In genomic region chr5:115188824-115189223, GRCm38 (mm10) we compare ENCODE assay signal across 8 mouse cellular contexts. TPM values are rescaled to one million over a fixed set of nuclear protein-coding genes. Genes with fewer than 3 reads are reported as not detected.
DNase-seq lines count a peak whose midpoint lies in the region; ATAC-seq and TF ChIP-seq lines count a peak whose summit lies in the region.

No protein-coding gene starts in this region.

- no peak overlapping the region for H3K9ac ChIP-seq in midbrain, postnatal 0 days (replicated peaks; ENCODE audit: low read length, poor library complexity, severe bottlenecking)

- no peak overlapping the region for H3K4me3 ChIP-seq in gastrocnemius, adult 2 months
- no peak overlapping the region for H3K4me3 ChIP-seq in testis, adult 2 months (ENCODE audit: control insufficient read depth, low read depth, low read length)
- no peak overlapping the region for H3K4me3 ChIP-seq in midbrain, postnatal 0 days (ENCODE audit: low read depth, low read length)

- H3K4me1 ChIP-seq in testis, adult 2 months (ENCODE audit: control insufficient read depth, insufficient read depth, low read length) = peaks cover 34% of the 10 kb centered on the region
- H3K4me1 ChIP-seq in midbrain, postnatal 0 days (ENCODE audit: insufficient read depth, low read length) = peaks cover 11% of the 10 kb centered on the region

- no peak overlapping the region for H3K4me2 ChIP-seq in midbrain, postnatal 0 days (ENCODE audit: low read depth, low read length, poor library complexity, severe bottlenecking)

- no peak for ATAC-seq in midbrain, postnatal 0 days (ENCODE audit: low FRiP score)

- TF ChIP-seq POLR2A in testis, adult 2 months (IDR thresholded peaks at IDR 0.05; ENCODE audit: control insufficient read depth, low read depth, low read length) = no peak

- H3K27ac ChIP-seq in gastrocnemius, adult 2 months = no peak overlapping the region
- no peak overlapping the region for H3K27ac ChIP-seq in testis, adult 2 months (ENCODE audit: control insufficient read depth, insufficient read depth, low read depth, low read length)
- no peak overlapping the region for H3K27ac ChIP-seq in midbrain, postnatal 0 days (ENCODE audit: low read depth, low read length)

- 44% methylated on average over 5 of the region's 5 CpGs for WGBS in midbrain, postnatal 0 days

- DNase-seq in gastrocnemius, adult 2 months = peak; percentile 45
- no peak for DNase-seq in gastrocnemius, postnatal 36 days
- no peak for DNase-seq in testis, postnatal 14 days (ENCODE audit: low spot score)
- peak; percentile 46 for DNase-seq in embryo, embryonic 11 days
- peak; percentile 60 for DNase-seq in midbrain, postnatal 0 days (ENCODE audit: low spot score)
- no peak for DNase-seq in right cerebral cortex, adult 2 months (ENCODE audit: low spot score in 2 of 2)
- DNase-seq in layer of hippocampus, postnatal 36 days = no peak

- TF ChIP-seq CTCF in gastrocnemius, adult 2 months (IDR thresholded peaks at IDR 0.05) = peak; percentile 83
- peak; percentile 93; the same call in 1 of the 2 replicates for TF ChIP-seq CTCF in testis, adult 2 months (IDR thresholded peaks at IDR 0.05; ENCODE audit: control insufficient read depth, insufficient read depth, insufficient replicate concordance, low read depth, low read length)
- TF ChIP-seq CTCF in midbrain, postnatal 0 days (IDR thresholded peaks at IDR 0.05) = peak; percentile 89

- no peaks in the 10 kb centered on the region; the same call in 1 of the 2 replicates for H3K27me3 ChIP-seq in testis, adult 2 months (ENCODE audit: control insufficient read depth, insufficient read depth, low read length)
- peaks cover 24% of the 10 kb centered on the region for H3K27me3 ChIP-seq in midbrain, postnatal 0 days (ENCODE audit: insufficient read depth, low read length)

- intact Hi-C loops in gastrocnemius, adult 2 months (cut with DNase I) = loop anchor here (5.0 kb wide), 2 partner anchors 158 to 212 kb away; partner anchors contain the start of gene Cox6a1
- intact Hi-C loops in gastrocnemius, postnatal 36 days (cut with DNase I) = loop anchor here (10.0 kb wide), 1 partner anchor 156 kb away; the partner anchor contains the start of genes Cox6a1, Gatc and Triap1

- H3K36me3 ChIP-seq in testis, adult 2 months (ENCODE audit: control insufficient read depth, insufficient read depth, low read length) = no peaks in the 10 kb centered on the region
- H3K36me3 ChIP-seq in midbrain, postnatal 0 days (ENCODE audit: insufficient read depth, low read length) = no peaks in the 10 kb centered on the region

- no peaks in the 10 kb centered on the region for H3K9me3 ChIP-seq in midbrain, postnatal 0 days (ENCODE audit: low read length)

RNA-seq across cellular contexts. Expression of gene Cabp1, which starts 5.4 kb away (rescaled TPM):
- 1 to 10 TPM in 1 of 2 experiments, under 1 TPM in 1; 0.79 to 1.5 TPM for total RNA-seq in gastrocnemius, adult 2 months (2021)
- 1 to 10 TPM; 1.3 to 1.4 TPM for total RNA-seq in gastrocnemius, postnatal 36 days (2021)
- 7.2 and 9.1 TPM in 2 replicates for polyA plus RNA-seq in testis, adult 2 months (2012; rRNA removed)
- 15.5 and 29.8 TPM in 2 replicates for total RNA-seq in midbrain, postnatal 0 days (2014; rRNA removed)
- 11.1 and 12.7 TPM in 2 replicates for polyA plus RNA-seq in midbrain, postnatal 0 days (2015; fragmentation: Nextera tagmentation; extraction: Ambion mirVana)
- 100 to 1,000 TPM; 122 to 139 TPM for total RNA-seq in layer of hippocampus, postnatal 36 days (2021)

RNA-seq across cellular contexts. Expression of gene Mlec, which starts 30.8 kb away (rescaled TPM):
- total RNA-seq in gastrocnemius, adult 2 months (2021) = 100 to 1,000 TPM; 138 to 200 TPM
- total RNA-seq in gastrocnemius, postnatal 36 days (2021) = 100 to 1,000 TPM; 163 to 241 TPM
- polyA plus RNA-seq in testis, adult 2 months (2012; rRNA removed) = 85.1 and 115 TPM in 2 replicates
- 61.7 and 64.6 TPM in 2 replicates for total RNA-seq in midbrain, postnatal 0 days (2014; rRNA removed)
- polyA plus RNA-seq in midbrain, postnatal 0 days (2015; fragmentation: Nextera tagmentation; extraction: Ambion mirVana) = 11.4 and 16.2 TPM in 2 replicates
- total RNA-seq in layer of hippocampus, postnatal 36 days (2021) = 10 to 100 TPM; 92.7 to 96.4 TPM

RNA-seq across cellular contexts. Expression of gene Pop5, which starts 46.8 kb away (rescaled TPM):
- total RNA-seq in gastrocnemius, adult 2 months (2021) = 10 to 100 TPM; 27.8 to 51.7 TPM
- total RNA-seq in gastrocnemius, postnatal 36 days (2021) = 10 to 100 TPM; 27.9 to 28.2 TPM
- 15.5 and 16.2 TPM in 2 replicates for polyA plus RNA-seq in testis, adult 2 months (2012; rRNA removed)
- 33.2 and 41.5 TPM in 2 replicates for total RNA-seq in midbrain, postnatal 0 days (2014; rRNA removed)
- polyA plus RNA-seq in midbrain, postnatal 0 days (2015; fragmentation: Nextera tagmentation; extraction: Ambion mirVana) = 95.5 and 101 TPM in 2 replicates
- total RNA-seq in layer of hippocampus, postnatal 36 days (2021) = 100 to 1,000 TPM; 117 to 122 TPM

RNA-seq across cellular contexts. Expression of gene Unc119b, which starts 54.0 kb away (rescaled TPM):
- total RNA-seq in gastrocnemius, adult 2 months (2021) = 10 to 100 TPM; 11.8 to 15.7 TPM
- total RNA-seq in gastrocnemius, postnatal 36 days (2021) = 1 to 10 TPM; 8.5 to 9.0 TPM
- 15.7 and 21.1 TPM in 2 replicates for polyA plus RNA-seq in testis, adult 2 months (2012; rRNA removed)
- 28.4 and 30.0 TPM in 2 replicates for total RNA-seq in midbrain, postnatal 0 days (2014; rRNA removed)
- 16.9 and 18.4 TPM in 2 replicates for polyA plus RNA-seq in midbrain, postnatal 0 days (2015; fragmentation: Nextera tagmentation; extraction: Ambion mirVana)
- 10 to 100 TPM; 31.5 TPM for total RNA-seq in layer of hippocampus, postnatal 36 days (2021)

Comparison
In these comparisons a context has a peak if more than half of its experiments do, and no peak if none do; other contexts are left out.
1. DNase-seq: peak in gastrocnemius, adult 2 months (single experiment), embryo, embryonic 11 days (single experiment) and midbrain, postnatal 0 days (single experiment); none in gastrocnemius, postnatal 36 days (0 of 2), testis, postnatal 14 days (single experiment), right cerebral cortex, adult 2 months (0 of 2) and layer of hippocampus, postnatal 36 days (0 of 2).
2. Peak in every context shown above with its lines, with median percentiles within 50 percentile points of each other: CTCF ChIP-seq.